Mouse (Mus musculus) adrenal gland, postnatal 4 days (tissue): ENCODE results near the gene Prpf6. TPM values are rescaled to one million over a fixed set of nuclear protein-coding genes. Genes with fewer than 3 reads are reported as not detected.
A peak's percentile ranks its signal among the peaks of the same experiment; 100 is the strongest.

Source experiments
- DNase-seq, 2 experiments: peaks; one replicate each; pipeline ENCODE4 v3.0.0; 2021 to 2022; ENCODE audit warnings: low spot score in 2 of 2, mixed read lengths in 2 of 2
- total RNA-seq, 2 experiments: library from RNA; stranded (reverse); gene quantifications; 2 replicates each; pipeline ENCODE4 v1.2.3; 2021

Gene Prpf6
- total RNA-seq, 2 experiments from 2014 or later, result 72.3 to 73.4 TPM

- DNase-seq, result peak in 1 of 2 experiments; percentile 2
Measured at GRCm38 (mm10) chr2:181578790-181579618, 12.7 kb upstream of the Prpf6 start.

GRCm38 (mm10) chr2:181579681-181580080 is 12.0 kb upstream of the Prpf6 start:
- no peak for DNase-seq

- no peak for DNase-seq
Measured at GRCm38 (mm10) chr2:181580131-181580772, 11.4 kb upstream of the Prpf6 start.

- DNase-seq, result peak; percentile 49 to 64
Measured at GRCm38 (mm10) chr2:181581016-181581401, 10.7 kb upstream of the Prpf6 start.

- DNase-seq, result peak; percentile 65 to 76
Measured at GRCm38 (mm10) chr2:181581402-181582120, 10.1 kb upstream of the Prpf6 start.

GRCm38 (mm10) chr2:181582358-181582757 is 9.3 kb upstream of the Prpf6 start:
- no peak for DNase-seq

- no peak for DNase-seq
Measured at GRCm38 (mm10) chr2:181582939-181583338, 8.7 kb upstream of the Prpf6 start.

- DNase-seq, result no peak
Measured at GRCm38 (mm10) chr2:181583460-181584257, 8.0 kb upstream of the Prpf6 start.

- DNase-seq, result no peak
Measured at GRCm38 (mm10) chr2:181584411-181584942, 7.2 kb upstream of the Prpf6 start, which contains the start of gene Uckl1. Gene Uckl1, minus strand, starts transcription at chr2:181584892.

GRCm38 (mm10) chr2:181585506-181585905 is 6.2 kb upstream of the Prpf6 start:
- no peak for DNase-seq

GRCm38 (mm10) chr2:181586124-181586523 is 5.5 kb upstream of the Prpf6 start:
- no peak for DNase-seq

- no peak for DNase-seq
Measured at GRCm38 (mm10) chr2:181587796-181588195, 3.9 kb upstream of the Prpf6 start.

- DNase-seq, result no peak
Measured at GRCm38 (mm10) chr2:181588229-181588780, 3.4 kb upstream of the Prpf6 start.

GRCm38 (mm10) chr2:181589011-181589731 is 2.5 kb upstream of the Prpf6 start:
- no peak for DNase-seq

GRCm38 (mm10) chr2:181589732-181590105 is 1.9 kb upstream of the Prpf6 start:
- DNase-seq, result no peak

- no peak for DNase-seq
Measured at GRCm38 (mm10) chr2:181590471-181590870, 1.2 kb upstream of the Prpf6 start.

GRCm38 (mm10) chr2:181592231-181593041 is 768 bp downstream of the Prpf6 start, which contains the start of gene Zfp512b:
Gene Zfp512b, minus strand, starts transcription at chr2:181592803.
- DNase-seq, result peak; percentile 62

- no peak for DNase-seq
Measured at GRCm38 (mm10) chr2:181593042-181593421, 1.4 kb downstream of the Prpf6 start.

GRCm38 (mm10) chr2:181593937-181594336 is 2.3 kb downstream of the Prpf6 start:
- no peak for DNase-seq
